Mouse (Mus musculus) right cerebral cortex, postnatal 14 days (tissue): Measurements from ENCODE around the gene Gm20716.

Experiments
- DNase-seq: peaks from one replicate; pipeline ENCODE4 v3.0.0; 2022

The Gm20716 gene

GRCm38 (mm10) chr2:168223326-168223725 is 6.8 kb downstream of the Gm20716 start:
- DNase-seq: no peak

DNA sequence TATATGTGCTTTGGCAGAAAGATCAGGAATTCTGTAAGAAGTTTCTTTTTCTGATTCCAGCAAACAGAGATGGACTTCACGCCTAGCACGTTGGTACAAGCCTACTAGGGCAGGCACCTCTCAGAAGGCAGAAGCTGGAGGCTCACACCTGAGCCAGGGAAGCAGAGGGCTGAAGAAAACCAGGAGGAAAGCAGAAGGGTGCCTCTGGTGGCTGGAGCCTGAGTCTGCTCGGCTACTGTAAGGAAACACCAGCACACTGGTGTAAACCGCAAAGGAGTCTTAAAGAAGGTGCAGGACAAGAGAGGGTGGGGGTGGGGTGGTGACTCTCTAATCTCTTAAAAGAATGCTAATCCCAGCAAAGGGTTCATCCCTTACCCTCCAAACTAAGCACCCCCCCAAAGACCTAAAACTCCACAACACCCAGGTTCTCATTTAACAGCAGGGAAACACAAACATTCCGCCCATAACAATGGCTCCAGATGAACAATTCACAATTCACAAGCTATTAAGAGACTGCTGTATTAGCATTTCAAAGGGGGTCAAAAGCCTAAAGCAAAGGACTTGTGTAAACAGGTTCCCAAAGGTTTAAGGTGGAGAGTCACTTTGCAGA is 16.3 kb downstream of the Gm20716 start:
- DNase-seq: no peak

GRCm38 (mm10) chr2:168207883-168208282 is 22.3 kb downstream of the Gm20716 start:
- no peak for DNase-seq

- peak; percentile 97 for DNase-seq
Observed at GRCm38 (mm10) chr2:168206725-168207644, 23.2 kb downstream of the Gm20716 start, which contains the start of gene Adnp. Gene Adnp (minus strand): TSS chr2:168207112.

GRCm38 (mm10) chr2:168205681-168206631 is 24.2 kb downstream of the Gm20716 start:
- peak; percentile 38 for DNase-seq

GRCm38 (mm10) chr2:168205265-168205664 is 24.9 kb downstream of the Gm20716 start:
- peak; percentile 95 for DNase-seq

DNA sequence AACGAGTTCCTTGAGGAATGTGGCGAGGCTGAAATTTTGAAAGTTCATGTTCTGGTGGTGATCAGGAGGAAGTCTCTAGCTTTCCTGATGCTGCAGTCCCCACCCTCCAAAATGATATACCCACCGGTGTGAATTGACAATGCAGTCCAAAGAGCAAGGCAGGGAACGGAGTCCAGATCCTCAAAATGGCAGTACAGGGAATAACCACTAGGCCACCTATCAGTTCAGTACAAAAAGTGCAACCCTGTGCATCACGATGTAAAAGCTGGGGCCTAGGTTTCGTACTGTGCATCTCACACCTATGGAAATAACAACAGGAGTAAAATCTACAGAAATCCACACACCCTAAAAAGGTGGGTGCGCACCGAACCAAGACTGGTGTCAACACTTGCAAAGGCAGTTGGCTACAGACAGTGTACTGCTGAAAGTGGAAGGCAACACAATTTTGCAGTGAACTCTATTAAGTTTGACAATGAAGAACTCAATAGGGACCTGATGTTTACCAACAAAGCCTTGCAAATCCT is 25.6 kb downstream of the Gm20716 start:
- no peak for DNase-seq

GRCm38 (mm10) chr2:168200014-168200691 is 30.0 kb downstream of the Gm20716 start:
- DNase-seq: no peak

- no peak for DNase-seq
Observed at GRCm38 (mm10) chr2:168199476-168199875, 30.7 kb downstream of the Gm20716 start.

- DNase-seq: no peak
Observed at GRCm38 (mm10) chr2:168198421-168198820, 31.7 kb downstream of the Gm20716 start.

- DNase-seq: no peak
Observed at GRCm38 (mm10) chr2:168195721-168196120, 34.4 kb downstream of the Gm20716 start.

- DNase-seq: no peak
Observed at GRCm38 (mm10) chr2:168193685-168194084, 36.5 kb downstream of the Gm20716 start.

- no peak for DNase-seq
Observed at GRCm38 (mm10) chr2:168191856-168192255, 38.3 kb downstream of the Gm20716 start.

- no peak for DNase-seq
Observed at GRCm38 (mm10) chr2:168175946-168176345, 54.2 kb downstream of the Gm20716 start.

DNA sequence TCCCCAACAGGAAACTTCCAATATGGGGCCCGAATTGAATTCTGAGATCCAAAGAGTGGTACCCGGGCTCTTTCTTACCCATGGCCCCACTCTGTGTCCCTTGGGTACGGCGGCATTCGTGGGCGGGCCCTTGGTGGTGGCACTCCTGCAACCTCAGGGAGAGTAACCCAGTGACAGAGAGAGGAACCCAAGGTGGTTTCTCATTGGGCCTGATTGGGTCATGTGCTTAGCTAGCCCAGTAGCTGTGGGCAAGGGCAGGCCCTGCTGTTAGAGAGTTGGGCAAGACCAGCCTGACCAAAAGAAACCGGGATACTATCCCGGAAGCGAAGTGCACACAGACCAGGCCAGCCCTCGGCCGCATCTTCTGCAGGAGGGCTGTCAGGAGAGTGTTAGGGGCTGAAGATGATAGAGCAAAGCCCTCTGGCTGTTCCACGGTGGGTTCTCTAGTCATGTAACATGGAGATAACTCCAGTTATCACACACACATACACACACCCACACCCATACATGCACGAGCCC is 59.9 kb downstream of the Gm20716 start:
- DNase-seq: no peak

- no peak for DNase-seq
Observed at GRCm38 (mm10) chr2:168169800-168170113, 60.4 kb downstream of the Gm20716 start.

GRCm38 (mm10) chr2:168168892-168169799 is 61.0 kb downstream of the Gm20716 start:
- no peak for DNase-seq

- DNase-seq: no peak
Observed at GRCm38 (mm10) chr2:168167781-168168180, 62.4 kb downstream of the Gm20716 start.

DNA sequence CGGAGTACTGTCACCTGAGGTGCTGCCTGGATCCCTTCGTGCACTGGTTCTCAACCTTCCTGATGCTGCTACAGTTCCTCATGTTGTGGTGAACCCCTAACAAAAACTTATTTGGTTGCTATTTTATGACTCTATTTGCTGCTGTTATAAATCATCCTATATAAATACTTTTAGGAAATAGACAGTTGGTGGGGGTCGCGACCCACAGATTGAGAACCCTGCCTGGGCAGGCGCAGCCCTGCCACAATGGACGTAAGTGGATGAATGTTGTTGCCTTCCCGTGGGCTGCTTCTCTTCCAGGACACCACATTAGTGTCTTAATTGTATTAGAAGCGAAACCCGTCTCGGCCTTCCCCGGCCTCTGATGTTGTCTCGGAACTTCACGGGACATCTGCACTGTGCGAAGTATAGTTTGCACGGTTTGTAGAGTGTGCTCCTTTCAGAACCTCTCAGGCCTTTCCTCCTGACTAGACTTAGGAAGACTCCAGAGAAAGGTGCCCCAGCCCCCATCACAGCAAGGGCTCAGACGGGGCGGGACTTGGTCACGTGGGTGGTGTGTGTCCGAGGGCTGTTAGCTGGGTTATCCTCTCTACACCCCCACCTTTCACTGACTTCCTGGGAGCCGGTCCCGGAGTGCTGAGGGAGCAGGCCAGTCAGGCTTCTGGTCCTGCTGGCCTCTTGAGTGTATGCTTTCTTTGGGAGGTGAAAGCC is 63.3 kb downstream of the Gm20716 start:
- no peak for DNase-seq

DNA sequence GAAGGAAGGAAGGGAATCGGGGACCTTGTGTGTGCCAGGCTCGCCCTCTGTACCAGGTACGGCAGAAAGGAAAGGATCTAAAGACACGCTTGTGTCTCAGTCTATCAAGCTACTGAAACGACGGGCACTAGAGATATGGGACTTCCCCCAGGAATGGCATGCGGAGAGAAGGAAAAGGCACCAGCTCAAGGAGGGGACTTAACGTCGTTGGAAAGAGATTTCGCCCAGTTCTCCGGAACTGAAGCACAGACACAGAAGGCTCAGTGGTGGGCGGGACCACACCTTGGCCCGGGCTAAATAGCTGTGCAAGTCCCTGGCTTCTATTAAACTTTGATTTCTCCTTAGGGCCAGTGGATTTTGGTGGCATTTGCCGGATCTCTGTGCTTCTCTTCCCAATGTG is 68.2 kb downstream of the Gm20716 start:
- no peak for DNase-seq
